Mouse (Mus musculus): ENCODE results near the gene Tbcel. TPM values are rescaled to one million over a fixed set of nuclear protein-coding genes. Genes with fewer than 3 reads are reported as not detected.

Gene Tbcel
- polyA plus RNA-seq, 1 experiment from 2014 or later, result 4.9 TPM

GRCm38 (mm10) chr9:42504559-42504958 lies 3.0 kb downstream of the Tbcel start:
- H3K9ac ChIP-seq (ENCODE audit: low read length), result no peak overlapping the region
- H3K4me3 ChIP-seq (ENCODE audit: low read depth, low read length), result no peak overlapping the region
- no peak for ATAC-seq (ENCODE audit: insufficient number of reproducible peaks, low FRiP score, low TSS enrichment, low read depth)
- no peaks in the 10 kb centered on the region for H3K4me1 ChIP-seq (ENCODE audit: control insufficient read depth, insufficient read depth, low read length)
- no peak overlapping the region for H3K4me2 ChIP-seq (ENCODE audit: low read depth, severe bottlenecking)
- H3K27ac ChIP-seq (replicated peaks; ENCODE audit: low read depth, low read length), result no peak overlapping the region
- H3K36me3 ChIP-seq (ENCODE audit: control insufficient read depth, insufficient read depth, low read length), result no peaks in the 10 kb centered on the region
- H3K27me3 ChIP-seq (ENCODE audit: control insufficient read depth, insufficient read depth, low read length), result no peaks in the 10 kb centered on the region
- no peaks in the 10 kb centered on the region for H3K9me3 ChIP-seq (ENCODE audit: control insufficient read depth, low read length)
- DNase-seq (ENCODE audit: low spot score), result no peak
- WGBS, result 74% methylated on average over 11 of the region's 11 CpGs

GRCm38 (mm10) chr9:42503709-42504108 lies 3.9 kb downstream of the Tbcel start:
- Histone ChIP-seq H3K4me2 (ENCODE audit: low read depth, severe bottlenecking) (no peak overlapping the region), H3K27me3 (ENCODE audit: control insufficient read depth, insufficient read depth, low read length) (no peaks in the 10 kb centered on the region), H3K27ac (replicated peaks; ENCODE audit: low read depth, low read length) (no peak overlapping the region), H3K36me3 (ENCODE audit: control insufficient read depth, insufficient read depth, low read length) (no peaks in the 10 kb centered on the region), H3K4me1 (ENCODE audit: control insufficient read depth, insufficient read depth, low read length) (no peaks in the 10 kb centered on the region), H3K9ac (ENCODE audit: low read length) (no peak overlapping the region), H3K9me3 (ENCODE audit: control insufficient read depth, low read length) (no peaks in the 10 kb centered on the region), H3K4me3 (ENCODE audit: low read depth, low read length) (no peak overlapping the region)
- ATAC-seq (ENCODE audit: insufficient number of reproducible peaks, low FRiP score, low TSS enrichment, low read depth) (no peak), DNase-seq (ENCODE audit: low spot score) (no peak)
- WGBS, result 59% methylated on average over 4 of the region's 4 CpGs

DNA sequence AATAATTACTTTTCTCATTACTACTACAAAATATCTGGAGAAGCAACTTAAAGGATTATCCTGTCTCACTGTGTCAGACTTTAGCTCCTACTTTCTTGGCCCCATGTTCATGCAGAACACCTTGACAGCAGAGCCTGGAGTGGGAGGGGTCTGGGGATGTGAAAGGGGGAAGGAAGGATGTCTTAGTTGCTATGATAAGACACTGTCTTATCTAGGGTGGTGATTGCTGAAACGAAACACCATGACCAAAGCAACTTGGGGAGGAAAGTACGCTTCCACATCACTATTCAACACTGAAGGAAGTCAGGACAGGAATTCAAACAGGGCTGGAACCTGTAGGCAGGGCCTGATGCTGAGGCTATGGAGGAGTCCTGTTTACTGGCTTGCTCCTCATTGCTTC lies 11.3 kb downstream of the Tbcel start:
- Histone ChIP-seq H3K9me3 (ENCODE audit: control insufficient read depth, low read length) (no peaks in the 10 kb centered on the region), H3K27ac (replicated peaks; ENCODE audit: low read depth, low read length) (no peak overlapping the region), H3K9ac (ENCODE audit: low read length) (no peak overlapping the region), H3K36me3 (ENCODE audit: control insufficient read depth, insufficient read depth, low read length) (no peaks in the 10 kb centered on the region), H3K4me2 (ENCODE audit: low read depth, severe bottlenecking) (no peak overlapping the region), H3K4me3 (ENCODE audit: low read depth, low read length) (no peak overlapping the region), H3K27me3 (ENCODE audit: control insufficient read depth, insufficient read depth, low read length) (no peaks in the 10 kb centered on the region), H3K4me1 (ENCODE audit: control insufficient read depth, insufficient read depth, low read length) (no peaks in the 10 kb centered on the region)
- ATAC-seq (ENCODE audit: insufficient number of reproducible peaks, low FRiP score, low TSS enrichment, low read depth) (no peak), DNase-seq (ENCODE audit: low spot score) (no peak)
- 84% methylated on average over 2 of the region's 2 CpGs for WGBS

- Histone ChIP-seq H3K36me3 (ENCODE audit: control insufficient read depth, insufficient read depth, low read length) (no peaks in the 10 kb centered on the region), H3K9me3 (ENCODE audit: control insufficient read depth, low read length) (no peaks in the 10 kb centered on the region), H3K4me1 (ENCODE audit: control insufficient read depth, insufficient read depth, low read length) (no peaks in the 10 kb centered on the region), H3K27ac (replicated peaks; ENCODE audit: low read depth, low read length) (no peak overlapping the region), H3K4me3 (ENCODE audit: low read depth, low read length) (no peak overlapping the region), H3K4me2 (ENCODE audit: low read depth, severe bottlenecking) (no peak overlapping the region), H3K9ac (ENCODE audit: low read length) (no peak overlapping the region), H3K27me3 (ENCODE audit: control insufficient read depth, insufficient read depth, low read length) (no peaks in the 10 kb centered on the region)
- no peak for DNase-seq (ENCODE audit: low spot score)
- ATAC-seq (ENCODE audit: insufficient number of reproducible peaks, low FRiP score, low TSS enrichment, low read depth), result no peak
- 88% methylated on average over 9 of the region's 9 CpGs for WGBS
Observed at GRCm38 (mm10) chr9:42491780-42492179, 15.8 kb downstream of the Tbcel start.

DNA sequence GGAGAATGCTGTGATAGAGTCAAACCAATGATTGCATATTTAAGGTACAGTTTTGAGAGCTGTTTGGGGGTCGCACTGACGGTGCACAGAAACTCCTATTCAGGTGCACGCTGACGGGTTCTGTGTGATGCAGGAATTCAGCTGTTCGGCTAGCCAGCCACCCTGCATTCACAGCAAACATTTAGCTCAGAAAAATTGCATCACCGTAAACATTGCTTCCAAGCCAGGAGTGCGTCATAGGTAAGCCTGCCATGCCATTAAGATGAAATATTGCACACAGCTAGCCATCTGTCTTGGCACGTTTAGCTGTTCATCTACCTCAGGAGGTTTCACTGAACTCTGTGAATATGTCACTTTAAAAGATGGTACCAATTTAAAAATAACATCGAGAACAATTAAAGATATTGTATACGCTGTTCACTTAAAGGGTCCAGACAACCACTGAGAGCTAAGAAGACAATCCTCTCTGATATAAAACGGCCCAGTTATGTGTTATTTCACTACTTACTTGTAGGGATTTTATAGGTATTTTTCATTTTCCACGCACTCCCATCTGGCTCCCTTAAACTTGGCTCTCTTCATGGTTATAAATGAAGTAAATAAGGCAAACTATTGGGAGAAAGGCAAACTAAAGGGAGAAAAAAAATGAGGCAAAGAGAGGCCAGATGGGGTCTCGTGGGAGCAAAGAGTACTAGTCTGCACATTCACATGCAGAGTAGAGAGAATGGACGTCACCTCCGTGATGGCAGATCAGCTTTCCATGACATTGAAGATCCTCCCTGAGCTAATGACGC lies 16.8 kb downstream of the Tbcel start:
- Histone ChIP-seq H3K9ac (ENCODE audit: low read length) (no peak overlapping the region), H3K4me2 (ENCODE audit: low read depth, severe bottlenecking) (no peak overlapping the region), H3K4me3 (ENCODE audit: low read depth, low read length) (no peak overlapping the region), H3K4me1 (ENCODE audit: control insufficient read depth, insufficient read depth, low read length) (no peaks in the 10 kb centered on the region), H3K27me3 (ENCODE audit: control insufficient read depth, insufficient read depth, low read length) (no peaks in the 10 kb centered on the region), H3K27ac (replicated peaks; ENCODE audit: low read depth, low read length) (no peak overlapping the region), H3K9me3 (ENCODE audit: control insufficient read depth, low read length) (no peaks in the 10 kb centered on the region), H3K36me3 (ENCODE audit: control insufficient read depth, insufficient read depth, low read length) (no peaks in the 10 kb centered on the region)
- ATAC-seq (ENCODE audit: insufficient number of reproducible peaks, low FRiP score, low TSS enrichment, low read depth) (no peak), DNase-seq (ENCODE audit: low spot score) (no peak)
- 81% methylated on average over 16 of the region's 16 CpGs for WGBS

GRCm38 (mm10) chr9:42488071-42488470 lies 19.5 kb downstream of the Tbcel start:
- H3K27ac ChIP-seq (replicated peaks; ENCODE audit: low read depth, low read length), result no peak overlapping the region

GRCm38 (mm10) chr9:42486913-42487312 lies 20.7 kb downstream of the Tbcel start:
- H3K27me3 ChIP-seq (ENCODE audit: control insufficient read depth, insufficient read depth, low read length), result no peaks in the 10 kb centered on the region
- ATAC-seq (ENCODE audit: insufficient number of reproducible peaks, low FRiP score, low TSS enrichment, low read depth) (no peak), DNase-seq (ENCODE audit: low spot score) (no peak)
- H3K4me3 ChIP-seq (ENCODE audit: low read depth, low read length), result no peak overlapping the region
- H3K36me3 ChIP-seq (ENCODE audit: control insufficient read depth, insufficient read depth, low read length), result no peaks in the 10 kb centered on the region
- H3K27ac ChIP-seq (replicated peaks; ENCODE audit: low read depth, low read length), result no peak overlapping the region
- H3K4me2 ChIP-seq (ENCODE audit: low read depth, severe bottlenecking), result no peak overlapping the region
- H3K9me3 ChIP-seq (ENCODE audit: control insufficient read depth, low read length), result no peaks in the 10 kb centered on the region
- WGBS, result 90% methylated on average over 4 of the region's 4 CpGs
- H3K9ac ChIP-seq (ENCODE audit: low read length), result no peak overlapping the region
- H3K4me1 ChIP-seq (ENCODE audit: control insufficient read depth, insufficient read depth, low read length), result no peaks in the 10 kb centered on the region

More at GRCm38 (mm10) chr9:42488071-42488470, 19.5 kb downstream of the Tbcel start:
- ATAC-seq (ENCODE audit: insufficient number of reproducible peaks, low FRiP score, low TSS enrichment, low read depth) (no peak), DNase-seq (ENCODE audit: low spot score) (no peak)
- no peaks in the 10 kb centered on the region for H3K27me3 ChIP-seq (ENCODE audit: control insufficient read depth, insufficient read depth, low read length)
- H3K4me2 ChIP-seq (ENCODE audit: low read depth, severe bottlenecking), result no peak overlapping the region
- no peak overlapping the region for H3K9ac ChIP-seq (ENCODE audit: low read length)
- H3K36me3 ChIP-seq (ENCODE audit: control insufficient read depth, insufficient read depth, low read length), result no peaks in the 10 kb centered on the region
- H3K4me3 ChIP-seq (ENCODE audit: low read depth, low read length), result no peak overlapping the region
- H3K9me3 ChIP-seq (ENCODE audit: control insufficient read depth, low read length), result no peaks in the 10 kb centered on the region
- H3K4me1 ChIP-seq (ENCODE audit: control insufficient read depth, insufficient read depth, low read length), result no peaks in the 10 kb centered on the region
- WGBS, result 95% methylated on average over 1 of the region's 1 CpGs

DNA sequence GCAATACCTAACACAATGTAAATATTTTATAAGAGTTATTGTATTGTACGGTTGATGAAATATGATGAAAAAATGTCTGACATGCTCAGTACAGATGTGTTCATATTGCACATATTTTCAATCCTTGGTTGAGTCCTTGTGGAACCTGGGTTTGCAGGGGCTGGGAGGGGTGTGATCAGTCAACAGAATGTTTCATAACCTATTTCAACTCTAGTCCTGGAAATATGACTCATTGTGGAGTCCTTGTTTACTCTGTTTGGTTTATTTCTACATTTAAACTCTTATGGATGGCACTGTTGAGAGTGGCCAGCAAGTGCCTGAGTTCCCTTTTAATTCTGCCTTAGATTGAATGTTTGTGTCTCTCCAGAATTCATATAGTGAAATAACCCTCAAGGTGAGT lies 22.9 kb downstream of the Tbcel start:
- H3K4me3 ChIP-seq (ENCODE audit: low read depth, low read length), result no peak overlapping the region
- H3K9me3 ChIP-seq (ENCODE audit: control insufficient read depth, low read length), result no peaks in the 10 kb centered on the region
- no peaks in the 10 kb centered on the region for H3K36me3 ChIP-seq (ENCODE audit: control insufficient read depth, insufficient read depth, low read length)
- no peaks in the 10 kb centered on the region for H3K4me1 ChIP-seq (ENCODE audit: control insufficient read depth, insufficient read depth, low read length)
- WGBS, result 92% methylated on average over 1 of the region's 1 CpGs
- no peak overlapping the region for H3K9ac ChIP-seq (ENCODE audit: low read length)
- ATAC-seq (ENCODE audit: insufficient number of reproducible peaks, low FRiP score, low TSS enrichment, low read depth) (no peak), DNase-seq (ENCODE audit: low spot score) (no peak)
- H3K4me2 ChIP-seq (ENCODE audit: low read depth, severe bottlenecking), result no peak overlapping the region
- no peak overlapping the region for H3K27ac ChIP-seq (replicated peaks; ENCODE audit: low read depth, low read length)
- no peaks in the 10 kb centered on the region for H3K27me3 ChIP-seq (ENCODE audit: control insufficient read depth, insufficient read depth, low read length)

DNA sequence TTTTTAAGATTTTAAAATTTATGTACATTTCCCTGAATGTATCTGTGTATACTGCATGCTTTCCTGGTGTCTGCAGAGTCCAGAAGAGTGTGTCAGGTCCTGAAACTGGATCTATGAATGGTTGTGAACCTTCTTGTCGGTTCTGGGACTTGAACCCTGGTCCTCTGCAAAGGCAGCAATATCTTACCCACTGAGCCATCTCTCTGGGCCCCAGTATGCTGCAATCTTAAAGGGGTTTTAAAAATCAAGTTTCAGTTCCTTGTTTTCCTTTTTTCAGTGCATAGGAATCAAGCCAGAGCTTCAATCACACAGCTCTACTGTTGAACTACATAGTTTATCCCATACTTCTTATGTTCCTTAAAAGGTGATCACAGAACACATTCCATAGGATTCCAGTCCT lies 24.7 kb downstream of the Tbcel start:
- Histone ChIP-seq H3K27me3 (ENCODE audit: control insufficient read depth, insufficient read depth, low read length) (no peaks in the 10 kb centered on the region), H3K27ac (replicated peaks; ENCODE audit: low read depth, low read length) (no peak overlapping the region), H3K9ac (ENCODE audit: low read length) (no peak overlapping the region), H3K9me3 (ENCODE audit: control insufficient read depth, low read length) (no peaks in the 10 kb centered on the region), H3K36me3 (ENCODE audit: control insufficient read depth, insufficient read depth, low read length) (no peaks in the 10 kb centered on the region), H3K4me3 (ENCODE audit: low read depth, low read length) (no peak overlapping the region), H3K4me2 (ENCODE audit: low read depth, severe bottlenecking) (no peak overlapping the region), H3K4me1 (ENCODE audit: control insufficient read depth, insufficient read depth, low read length) (no peaks in the 10 kb centered on the region)
- 79% methylated on average over 1 of the region's 1 CpGs for WGBS
- no peak for ATAC-seq (ENCODE audit: insufficient number of reproducible peaks, low FRiP score, low TSS enrichment, low read depth)
- no peak for DNase-seq (ENCODE audit: low spot score)
